Mouse (Mus musculus) MEL-GATA-1-ER (cell line): ENCODE measurements around the gene Tnfrsf14.

ENCODE experiments used
- DNase-seq: peaks from one replicate; pipeline ENCODE4 v3.0.0-alpha.2; 2012; ENCODE audit warnings: low read depth; ENCODE audit errors: extremely low read depth

The Tnfrsf14 gene

GRCm38 (mm10) chr4:154916662-154917061, 11.7 kb downstream of the Tnfrsf14 start:
- DNase-seq: no peak

DNA sequence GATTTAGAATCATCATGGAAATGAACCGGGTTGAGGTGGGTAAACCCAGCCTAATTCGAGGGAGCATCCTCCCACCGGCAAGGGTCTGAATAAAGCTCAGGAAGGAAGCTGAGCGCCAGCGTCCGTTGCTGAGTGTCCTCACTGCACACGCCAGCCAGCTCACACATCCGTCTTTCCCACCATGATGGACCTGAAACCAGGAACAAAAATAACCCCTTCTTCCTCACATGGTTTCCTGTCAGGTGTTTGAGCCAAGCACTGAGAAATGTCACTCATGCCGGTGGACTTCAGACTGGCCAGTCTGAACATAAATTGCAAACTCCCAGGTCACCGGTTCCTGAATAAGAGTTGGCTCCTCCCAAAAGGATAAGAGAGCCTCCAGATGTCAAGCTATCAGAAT, 13.1 kb downstream of the Tnfrsf14 start:
- no peak for DNase-seq

DNA sequence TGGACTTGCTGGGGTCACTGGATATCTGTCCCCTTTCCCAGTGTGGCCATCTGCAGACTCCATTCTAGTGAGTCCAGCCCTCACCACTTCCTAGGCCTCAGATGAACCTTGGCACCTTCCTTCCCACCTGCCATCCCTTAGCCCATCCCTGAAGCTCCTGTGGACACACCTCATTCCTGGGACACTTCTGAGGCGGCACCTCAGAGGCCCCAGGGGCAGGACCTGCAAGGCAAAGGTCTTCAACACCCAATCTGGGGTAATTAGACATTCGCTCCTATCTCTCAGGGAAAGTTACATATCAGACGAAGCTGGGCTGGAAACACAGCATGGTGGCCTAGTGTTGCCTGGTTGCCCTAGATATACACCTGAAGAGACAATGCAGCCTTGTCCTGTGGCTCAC, 13.7 kb downstream of the Tnfrsf14 start:
- DNase-seq: no peak

GRCm38 (mm10) chr4:154914252-154914651, 14.1 kb downstream of the Tnfrsf14 start:
- no peak for DNase-seq

DNA sequence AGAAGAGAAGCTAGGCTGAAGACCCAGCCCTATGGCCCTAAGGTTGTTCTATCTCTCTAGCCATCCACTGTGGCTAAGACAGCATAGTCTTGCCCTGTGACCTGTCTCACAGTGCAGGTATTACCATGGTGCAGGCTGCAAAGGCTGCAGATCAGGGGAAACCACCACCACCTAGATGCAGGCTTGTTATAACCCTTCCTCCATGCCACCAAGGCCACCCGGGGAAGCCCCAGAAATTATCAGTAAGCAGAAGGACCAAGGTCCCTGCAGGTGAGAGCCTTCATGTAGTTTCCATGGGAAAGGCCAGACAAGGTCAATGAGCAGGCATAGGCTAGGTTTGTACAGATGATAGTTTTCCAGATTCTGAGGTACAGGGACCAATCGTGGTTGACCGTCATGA, 14.5 kb downstream of the Tnfrsf14 start:
- no peak for DNase-seq

- DNase-seq: no peak
These were observed 16.7 kb downstream of the Tnfrsf14 start for GRCm38 (mm10) chr4:154911644-154912043.

DNA sequence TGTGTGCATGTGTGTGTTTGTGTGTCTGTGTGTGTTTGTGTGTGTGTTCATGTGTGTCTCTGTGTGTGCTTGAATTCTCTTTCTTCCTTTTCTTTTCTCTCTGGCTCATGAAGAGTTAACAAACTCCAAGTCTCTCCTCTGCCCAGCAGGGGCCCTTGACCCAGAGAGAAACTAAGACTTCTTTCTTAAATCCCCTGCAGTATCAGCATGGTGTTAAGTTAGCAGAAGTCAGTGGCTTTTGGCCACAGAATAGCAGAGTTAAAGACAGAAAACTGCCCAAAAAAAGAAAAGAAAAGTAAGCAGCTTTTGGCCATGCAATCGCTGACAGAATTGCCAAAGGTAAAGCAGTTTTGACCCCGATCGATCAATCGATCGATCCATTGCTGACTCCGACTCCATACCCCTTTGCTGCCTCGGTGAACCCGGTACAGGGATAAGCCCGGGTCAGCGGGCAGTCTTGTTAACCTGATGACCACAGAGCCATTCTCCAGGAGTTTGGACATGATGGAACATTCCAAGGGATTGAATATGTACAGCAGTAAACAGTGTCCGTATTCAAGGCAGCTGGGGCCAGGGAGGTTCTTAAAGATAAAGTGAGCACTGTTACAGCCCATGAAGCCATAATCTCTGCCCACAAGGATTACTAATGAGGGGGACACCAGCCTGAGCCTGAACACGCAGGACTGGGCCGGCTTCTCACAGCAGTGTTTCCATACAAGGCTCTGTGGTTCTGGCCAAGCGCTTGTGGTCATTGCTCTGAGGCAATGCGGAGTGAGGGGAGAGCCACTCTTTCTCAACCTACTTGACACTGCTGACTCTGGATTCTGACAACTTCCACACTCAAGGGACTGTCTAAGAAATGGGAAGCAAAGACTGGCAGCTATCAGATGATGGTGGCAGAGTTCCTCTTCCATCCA, 17.5 kb downstream of the Tnfrsf14 start:
- DNase-seq: no peak

DNA sequence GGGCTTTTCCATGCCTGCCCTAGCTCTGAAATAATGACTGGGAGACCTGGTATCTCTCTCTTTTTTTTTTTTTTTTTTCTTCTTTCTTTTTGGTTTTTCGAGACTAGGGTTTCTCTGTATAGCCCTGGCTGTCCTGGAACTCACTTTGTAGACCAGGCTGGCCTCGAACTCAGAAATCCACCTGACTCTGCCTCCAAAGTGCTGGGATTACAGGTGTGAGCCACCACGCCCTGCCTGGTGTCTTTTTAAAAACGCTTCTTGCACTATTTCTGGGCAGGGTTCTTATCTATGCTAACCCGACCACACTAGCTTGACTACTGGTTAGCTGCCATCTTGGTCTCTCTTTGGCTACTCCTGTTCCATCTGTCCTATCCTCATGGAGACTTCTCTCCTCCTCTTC, 19.9 kb downstream of the Tnfrsf14 start:
- DNase-seq: no peak

DNA sequence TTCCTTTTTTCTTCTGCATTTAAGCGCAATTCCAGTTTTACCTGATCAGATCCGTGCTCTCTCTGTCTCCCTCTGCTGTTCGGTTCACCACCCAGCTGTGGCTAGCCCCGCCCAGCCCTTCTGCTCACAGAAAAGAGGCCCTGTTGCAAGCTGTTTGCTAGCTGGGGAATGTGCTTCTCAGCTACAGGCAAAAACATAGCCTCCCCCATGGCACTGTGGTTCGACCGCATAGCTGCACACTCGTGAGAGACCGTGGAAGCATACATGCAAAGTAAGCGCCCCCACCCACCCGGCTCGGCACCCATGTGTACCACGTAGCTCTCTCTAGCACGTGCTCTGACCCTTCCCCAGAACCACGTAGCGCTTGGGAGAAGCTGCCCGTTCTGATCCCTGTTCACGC, 20.5 kb downstream of the Tnfrsf14 start:
- no peak for DNase-seq

DNA sequence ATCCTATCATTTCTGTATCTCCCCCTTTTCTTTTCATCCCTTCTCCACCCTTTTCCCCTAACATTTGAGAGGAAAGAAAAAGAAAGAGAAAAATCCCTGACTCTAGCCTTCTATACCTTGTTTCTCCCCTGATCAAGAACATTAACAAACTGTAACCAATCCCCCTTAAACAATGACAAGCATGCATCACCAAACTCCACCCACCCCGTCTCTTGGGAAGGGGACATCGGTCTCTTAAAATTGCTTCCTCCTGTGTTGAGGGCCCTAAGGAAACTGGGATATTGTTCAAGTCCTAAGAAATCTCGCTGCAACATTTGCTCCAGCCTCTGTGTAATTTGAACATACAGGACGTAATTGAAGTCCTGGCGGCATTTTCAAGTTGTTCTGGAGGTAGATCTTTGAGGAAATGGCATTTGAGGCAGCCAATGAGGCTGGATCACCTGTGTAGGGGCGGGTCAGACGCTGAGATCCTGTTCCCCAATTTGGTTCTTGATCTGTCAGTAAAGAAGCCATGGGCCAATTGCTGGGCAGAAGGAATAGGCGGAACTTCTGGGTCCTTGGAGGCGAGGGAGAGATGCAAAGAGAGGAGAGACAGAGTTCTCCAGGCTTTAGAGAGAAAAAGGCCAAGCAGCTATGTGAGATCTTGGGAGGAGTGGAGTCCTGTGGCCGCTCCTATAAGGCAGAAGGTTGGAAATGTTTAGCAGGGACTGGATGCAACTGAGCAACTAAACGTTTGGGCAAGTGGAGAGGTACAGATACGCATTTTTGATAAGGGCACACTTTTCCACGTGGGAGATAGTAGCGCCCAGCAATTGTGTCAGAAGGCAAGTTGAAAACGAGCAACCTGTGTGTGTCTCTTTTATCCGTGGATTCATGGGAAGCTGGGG, 23.9 kb downstream of the Tnfrsf14 start:
- peak; percentile 94 for DNase-seq

GRCm38 (mm10) chr4:154902371-154902770, 26.0 kb downstream of the Tnfrsf14 start:
- no peak for DNase-seq

DNA sequence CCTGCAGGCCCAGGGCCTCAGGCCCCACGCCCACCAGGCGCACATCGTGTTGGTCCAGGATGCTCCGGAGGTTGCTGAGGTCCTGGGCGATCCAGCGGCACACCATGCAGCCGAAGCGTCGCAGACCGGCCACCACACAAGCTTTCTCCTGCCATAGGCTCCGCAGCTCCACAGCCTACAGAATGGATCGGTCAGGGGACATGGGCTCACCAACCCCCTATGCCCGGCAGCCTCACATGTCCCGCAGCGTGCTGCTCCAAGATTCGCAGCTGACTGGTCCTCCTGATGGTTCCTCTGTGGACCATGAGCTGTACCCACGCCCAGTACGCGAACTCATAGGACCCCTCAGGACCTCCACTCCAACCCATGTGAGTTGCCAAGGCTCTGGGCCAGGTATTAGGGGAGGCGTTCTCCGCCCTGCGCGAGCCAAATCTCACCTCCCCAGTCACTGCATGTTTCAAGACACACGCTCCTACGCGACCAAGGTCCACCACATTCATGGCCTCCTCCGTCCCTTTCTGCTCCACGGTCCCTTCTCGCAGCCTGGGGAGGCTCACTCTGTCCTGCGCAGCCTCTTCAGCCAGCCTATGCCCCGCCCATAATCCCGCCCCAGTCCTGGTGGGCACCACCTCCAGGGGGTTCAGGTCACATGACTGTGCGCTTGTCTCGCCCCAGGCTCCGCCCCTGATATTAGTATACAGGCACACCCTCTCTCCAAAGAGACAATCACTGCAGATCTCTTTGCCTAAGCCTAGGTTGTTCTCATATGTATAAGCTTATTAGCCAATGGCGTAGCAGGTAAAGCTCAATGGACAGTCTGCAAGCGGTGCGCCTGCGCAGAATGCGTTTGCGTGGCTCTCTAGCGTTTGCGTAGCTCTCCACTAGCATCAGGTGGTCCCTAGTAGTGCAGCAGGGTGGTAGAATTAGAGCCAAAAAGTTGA, 29.6 kb downstream of the Tnfrsf14 start, which contains the start of gene Fam213b:
TSS of gene Fam213b (minus strand) at position 630 of the 941 bp plus-strand sequence.
- no peak for DNase-seq

DNA sequence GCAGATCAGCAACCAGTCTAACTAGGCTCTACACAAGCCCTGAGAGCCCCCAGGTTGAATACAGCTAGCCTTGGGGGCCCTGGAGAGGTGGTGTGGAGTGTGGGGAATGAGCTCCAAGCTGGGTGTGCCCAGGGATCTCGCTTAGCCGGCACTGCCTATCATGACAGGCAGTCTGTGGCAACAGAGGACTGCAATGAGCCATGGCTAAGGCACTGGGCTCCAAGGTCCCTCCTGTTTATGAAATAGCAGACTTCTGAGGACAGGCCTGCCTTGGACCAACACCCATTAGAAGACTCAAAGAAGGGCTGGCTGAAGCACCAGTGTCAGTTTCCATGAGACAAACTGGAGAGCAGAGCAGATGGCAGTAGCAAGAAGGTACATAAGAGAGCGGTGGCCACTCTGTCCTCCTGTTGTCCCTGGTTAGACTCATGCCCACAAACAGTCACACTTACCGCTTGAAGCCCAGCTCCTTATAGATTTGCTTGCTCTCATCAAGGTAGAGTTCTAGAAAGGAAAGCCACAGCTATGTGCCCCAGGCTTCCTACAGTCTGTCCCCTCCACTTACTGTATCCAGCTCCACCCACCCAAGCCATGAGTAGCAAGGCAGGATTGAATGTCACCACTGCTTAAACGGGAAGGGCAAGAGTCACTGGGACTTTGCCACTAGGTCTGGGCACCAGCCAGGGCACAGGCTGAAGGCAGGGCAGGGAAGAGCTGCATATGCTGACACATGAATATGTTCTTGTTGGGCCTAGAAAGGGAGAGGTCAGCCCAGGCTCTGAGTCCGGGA, 30.5 kb downstream of the Tnfrsf14 start:
- no peak for DNase-seq

DNA sequence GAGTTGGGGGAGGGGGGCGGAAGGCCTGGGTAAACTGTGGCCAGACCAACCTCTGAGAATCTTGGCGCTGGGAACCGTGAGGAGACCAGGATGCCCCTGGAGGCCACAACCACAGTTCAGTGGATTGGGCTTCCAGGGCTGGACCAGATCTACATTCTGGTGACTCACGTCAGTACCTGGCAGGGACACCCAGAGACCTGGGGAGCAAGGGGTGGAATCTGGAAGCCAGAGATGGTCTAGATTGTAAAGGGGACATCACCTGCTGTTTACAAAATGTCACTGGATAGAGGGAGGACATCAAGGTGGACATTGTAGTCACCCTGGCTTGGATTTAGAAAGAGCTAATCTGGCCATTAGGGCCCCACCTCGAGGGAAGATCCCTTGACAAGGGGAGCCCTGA, 32.8 kb downstream of the Tnfrsf14 start:
- DNase-seq: no peak

GRCm38 (mm10) chr4:154890887-154891286, 37.5 kb downstream of the Tnfrsf14 start:
- DNase-seq: no peak

GRCm38 (mm10) chr4:154887593-154888250, 40.6 kb downstream of the Tnfrsf14 start:
- DNase-seq: no peak

- no peak for DNase-seq
These were observed 41.3 kb downstream of the Tnfrsf14 start for GRCm38 (mm10) chr4:154886876-154887592.

DNA sequence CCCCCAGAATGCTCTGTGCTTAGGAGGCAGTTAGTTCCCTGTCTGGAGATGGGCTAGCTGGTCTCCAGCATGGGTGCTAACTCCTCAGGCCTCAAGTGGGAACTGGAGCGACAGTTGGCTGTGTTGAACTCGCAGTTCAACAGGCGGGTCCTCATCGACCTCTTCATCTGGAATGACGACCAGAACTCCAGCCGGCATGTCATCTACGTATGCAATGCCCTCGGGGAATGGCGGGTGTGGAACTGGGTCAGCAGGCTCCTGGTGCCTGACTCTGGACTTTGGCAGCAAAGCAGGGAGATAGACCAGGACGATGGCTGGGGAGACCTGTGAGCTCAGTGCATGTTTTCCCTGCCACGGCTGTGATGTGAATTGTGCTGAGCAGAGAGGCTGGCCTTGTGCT, 42.9 kb downstream of the Tnfrsf14 start:
- DNase-seq: no peak
